Mouse (Mus musculus): ENCODE data around the gene Nbr1. TPM values are rescaled to one million over a fixed set of nuclear protein-coding genes. Genes with fewer than 3 reads are reported as not detected.
"Not testable (repeated sequence)": the region's sequence is repeated elsewhere in the genome, so short reads cannot be mapped to it uniquely, and the experiment has no call there.

The Nbr1 gene
- polyA plus RNA-seq, 1 experiment from 2014 or later: 39.5 TPM

DNA sequence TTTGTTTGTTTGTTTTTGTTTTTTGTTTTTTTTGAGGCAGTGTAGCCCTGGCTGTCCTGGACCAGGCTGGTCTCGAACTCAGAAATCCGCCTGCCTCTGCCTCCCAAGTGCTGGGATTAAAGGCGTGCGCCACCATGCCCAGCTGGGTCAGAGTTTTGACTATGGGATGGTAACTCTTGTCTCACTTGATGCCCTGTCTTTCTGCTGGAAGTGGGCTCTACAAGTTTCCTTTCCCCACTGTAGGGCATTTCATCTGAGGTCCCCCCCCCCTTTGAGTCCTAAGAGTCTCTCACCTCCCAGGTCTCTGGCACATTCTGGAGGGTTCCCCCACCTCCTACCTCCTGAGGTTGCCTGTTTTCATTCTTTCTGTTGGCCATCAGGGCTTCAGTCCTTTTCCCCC lies 55.2 kb downstream of the Nbr1 start:
- WGBS (ENCODE audit: insufficient replicate concordance): 78% methylated on average over 4 of the region's 4 CpGs

DNA sequence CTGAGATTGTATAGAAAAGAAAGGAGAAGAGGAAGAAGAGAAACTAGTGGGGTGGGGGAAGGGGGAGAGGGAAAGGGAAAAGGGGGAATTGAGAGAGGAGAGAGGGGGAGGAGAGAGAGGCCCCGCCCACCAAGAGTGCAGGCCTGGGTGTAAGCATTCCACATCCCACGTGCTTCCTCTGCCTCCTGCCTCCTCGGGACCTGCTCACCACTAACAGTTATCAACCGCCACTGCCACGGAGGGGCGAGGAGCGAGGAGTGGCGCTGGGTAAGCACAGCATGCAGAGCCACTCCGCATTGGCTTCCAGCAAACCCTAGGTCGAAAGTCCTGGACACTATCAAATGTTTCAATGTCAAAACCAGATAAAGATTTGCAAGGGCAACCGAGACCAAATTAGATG lies 58.5 kb downstream of the Nbr1 start:
- H3K27me3 ChIP-seq: no peaks in the 10 kb centered on the region
- no peak overlapping the region for H3K27ac ChIP-seq (replicated peaks)
- 11% methylated on average over 11 of the region's 11 CpGs for WGBS (ENCODE audit: insufficient replicate concordance)
- H3K36me3 ChIP-seq (replicated peaks): no peaks in the 10 kb centered on the region
- H3K4me2 ChIP-seq: peak overlapping the region; percentile 35
- no peaks in the 10 kb centered on the region for H3K9me3 ChIP-seq (replicated peaks)
- H3K9ac ChIP-seq: no peak overlapping the region
- H3K4me3 ChIP-seq (replicated peaks): no peak overlapping the region
- ATAC-seq (ENCODE audit: insufficient read depth): no peak
- peaks cover 23% of the 10 kb centered on the region for H3K4me1 ChIP-seq (replicated peaks)

More for the DNA sequence above, 55.2 kb downstream of the Nbr1 start:
- H3K4me2 ChIP-seq; H3K36me3 ChIP-seq (replicated peaks); H3K4me3 ChIP-seq (replicated peaks); H3K9ac ChIP-seq; H3K27me3 ChIP-seq; H3K27ac ChIP-seq (replicated peaks); ATAC-seq (ENCODE audit: insufficient read depth); H3K9me3 ChIP-seq (replicated peaks): not testable (repeated sequence)
- peaks cover 15% of the 10 kb centered on the region for H3K4me1 ChIP-seq (replicated peaks)

DNA sequence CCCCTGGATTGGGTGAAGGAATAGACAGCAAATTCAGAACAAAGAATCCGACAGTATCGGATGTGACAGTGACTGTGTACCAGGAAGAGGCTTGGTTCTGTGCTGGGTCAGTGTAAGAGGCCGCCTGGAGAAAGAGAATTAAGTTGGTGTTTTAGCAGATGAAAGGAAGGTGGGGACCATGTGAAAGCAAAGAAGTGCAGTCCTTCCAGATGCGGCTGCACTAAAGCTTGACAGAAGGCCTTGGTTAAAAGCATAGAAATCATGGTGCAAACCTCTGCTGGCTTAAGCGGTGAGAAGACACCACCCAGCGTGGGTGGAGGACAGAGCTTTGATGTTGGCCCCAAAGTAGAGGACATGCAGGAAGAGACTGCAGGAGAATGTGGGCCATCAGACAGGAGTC lies 61.6 kb downstream of the Nbr1 start:
- WGBS (ENCODE audit: insufficient replicate concordance): 66% methylated on average over 6 of the region's 6 CpGs
- Histone ChIP-seq H3K27ac (replicated peaks) (no peak overlapping the region), H3K9me3 (replicated peaks) (no peaks in the 10 kb centered on the region), H3K36me3 (replicated peaks) (no peaks in the 10 kb centered on the region), H3K9ac (no peak overlapping the region), H3K4me1 (replicated peaks) (peaks cover 54% of the 10 kb centered on the region), H3K27me3 (peaks cover 13% of the 10 kb centered on the region), H3K4me3 (replicated peaks) (no peak overlapping the region), H3K4me2 (no peak overlapping the region)
- no peak for ATAC-seq (ENCODE audit: insufficient read depth)

- Histone ChIP-seq H3K27me3 (peaks cover 13% of the 10 kb centered on the region), H3K4me3 (replicated peaks) (no peak overlapping the region), H3K36me3 (replicated peaks) (no peaks in the 10 kb centered on the region), H3K4me1 (replicated peaks) (peaks cover 54% of the 10 kb centered on the region), H3K9ac (no peak overlapping the region), H3K27ac (replicated peaks) (no peak overlapping the region), H3K9me3 (replicated peaks) (no peaks in the 10 kb centered on the region), H3K4me2 (no peak overlapping the region)
- WGBS (ENCODE audit: insufficient replicate concordance): 59% methylated on average over 4 of the region's 4 CpGs
- ATAC-seq (ENCODE audit: insufficient read depth): no peak
Observed at GRCm38 (mm10) chr11:101614116-101614515, 62.2 kb downstream of the Nbr1 start.

GRCm38 (mm10) chr11:101615380-101615779 lies 63.4 kb downstream of the Nbr1 start:
- no peak overlapping the region for H3K4me3 ChIP-seq (replicated peaks)
- ATAC-seq (ENCODE audit: insufficient read depth): peak; percentile 74
- peak overlapping the region; percentile 55; the same call in 1 of the 2 replicates for H3K27ac ChIP-seq (replicated peaks)
- H3K9me3 ChIP-seq (replicated peaks): no peaks in the 10 kb centered on the region
- peaks cover 13% of the 10 kb centered on the region for H3K27me3 ChIP-seq
- H3K4me2 ChIP-seq: peak overlapping the region; percentile 37
- peaks cover 54% of the 10 kb centered on the region for H3K4me1 ChIP-seq (replicated peaks)
- H3K9ac ChIP-seq: 0 out of 2 replicates have a peak overlapping the region, but pooled peaks have one; percentile 2
- 21% methylated on average over 6 of the region's 6 CpGs for WGBS (ENCODE audit: insufficient replicate concordance)
- no peaks in the 10 kb centered on the region for H3K36me3 ChIP-seq (replicated peaks)

DNA sequence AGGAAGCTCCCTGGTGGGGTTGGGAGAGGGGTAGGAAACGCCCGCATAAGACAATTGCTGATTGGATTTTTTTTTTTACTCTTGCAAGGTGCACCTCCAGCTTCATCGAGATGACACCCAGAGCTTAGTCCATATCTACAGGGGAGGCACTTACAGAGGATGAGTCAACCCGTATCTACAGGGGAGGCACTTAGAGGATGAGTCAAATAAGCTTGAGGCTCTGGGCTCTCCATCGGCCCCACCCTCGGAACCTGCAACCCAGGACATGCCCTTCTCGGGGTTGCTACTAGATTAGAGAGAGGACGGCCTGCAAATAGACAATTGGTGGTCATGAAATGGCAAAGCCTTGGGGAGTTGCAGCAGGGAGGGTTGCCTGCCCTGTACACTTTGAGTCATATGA lies 64.2 kb downstream of the Nbr1 start:
- H3K4me1 ChIP-seq (replicated peaks): peaks cover 48% of the 10 kb centered on the region
- H3K9ac ChIP-seq: no peak overlapping the region
- H3K9me3 ChIP-seq (replicated peaks): no peaks in the 10 kb centered on the region
- peaks cover 13% of the 10 kb centered on the region for H3K27me3 ChIP-seq
- peak overlapping the region; percentile 37 for H3K4me2 ChIP-seq
- no peaks in the 10 kb centered on the region for H3K36me3 ChIP-seq (replicated peaks)
- 48% methylated on average over 8 of the region's 8 CpGs for WGBS (ENCODE audit: insufficient replicate concordance)
- H3K4me3 ChIP-seq (replicated peaks): no peak overlapping the region
- H3K27ac ChIP-seq (replicated peaks): peak overlapping the region; percentile 55; the same call in 1 of the 2 replicates
- peak; percentile 53 for ATAC-seq (ENCODE audit: insufficient read depth)

- ATAC-seq (ENCODE audit: insufficient read depth): 0 out of 2 replicates have a peak, but pooled peaks have one; percentile 26
- peak overlapping the region; percentile 44 for H3K4me2 ChIP-seq
- WGBS (ENCODE audit: insufficient replicate concordance): 24% methylated on average over 18 of the region's 18 CpGs
- no peak overlapping the region for H3K9ac ChIP-seq
- peak overlapping the region; percentile 42; the same call in 1 of the 2 replicates for H3K27ac ChIP-seq (replicated peaks)
- no peaks in the 10 kb centered on the region for H3K9me3 ChIP-seq (replicated peaks)
- no peak overlapping the region for H3K4me3 ChIP-seq (replicated peaks)
- H3K27me3 ChIP-seq: peaks cover 13% of the 10 kb centered on the region
- H3K36me3 ChIP-seq (replicated peaks): no peaks in the 10 kb centered on the region
- H3K4me1 ChIP-seq (replicated peaks): peaks cover 48% of the 10 kb centered on the region
Observed at GRCm38 (mm10) chr11:101616948-101617767, 65.2 kb downstream of the Nbr1 start.

GRCm38 (mm10) chr11:101617849-101618248 lies 65.9 kb downstream of the Nbr1 start:
- Histone ChIP-seq H3K27ac (replicated peaks) (no peak overlapping the region), H3K36me3 (replicated peaks) (no peaks in the 10 kb centered on the region), H3K4me2 (peak overlapping the region; percentile 3; the same call in 1 of the 2 replicates), H3K9ac (no peak overlapping the region), H3K4me3 (replicated peaks) (no peak overlapping the region), H3K9me3 (replicated peaks) (no peaks in the 10 kb centered on the region), H3K4me1 (replicated peaks) (peaks cover 48% of the 10 kb centered on the region), H3K27me3 (peaks cover 13% of the 10 kb centered on the region)
- 12% methylated on average over 8 of the region's 8 CpGs for WGBS (ENCODE audit: insufficient replicate concordance)
- no peak for ATAC-seq (ENCODE audit: insufficient read depth)

- no peak overlapping the region for H3K4me3 ChIP-seq (replicated peaks)
- no peaks in the 10 kb centered on the region for H3K9me3 ChIP-seq (replicated peaks)
- peaks cover 13% of the 10 kb centered on the region for H3K27me3 ChIP-seq
- no peak overlapping the region for H3K9ac ChIP-seq
- no peak for ATAC-seq (ENCODE audit: insufficient read depth)
- H3K4me1 ChIP-seq (replicated peaks): peaks cover 48% of the 10 kb centered on the region
- no peak overlapping the region for H3K27ac ChIP-seq (replicated peaks)
- WGBS (ENCODE audit: insufficient replicate concordance): 75% methylated on average over 3 of the region's 3 CpGs
- H3K4me2 ChIP-seq: no peak overlapping the region
- H3K36me3 ChIP-seq (replicated peaks): no peaks in the 10 kb centered on the region
Observed at GRCm38 (mm10) chr11:101618596-101618995, 66.6 kb downstream of the Nbr1 start.

DNA sequence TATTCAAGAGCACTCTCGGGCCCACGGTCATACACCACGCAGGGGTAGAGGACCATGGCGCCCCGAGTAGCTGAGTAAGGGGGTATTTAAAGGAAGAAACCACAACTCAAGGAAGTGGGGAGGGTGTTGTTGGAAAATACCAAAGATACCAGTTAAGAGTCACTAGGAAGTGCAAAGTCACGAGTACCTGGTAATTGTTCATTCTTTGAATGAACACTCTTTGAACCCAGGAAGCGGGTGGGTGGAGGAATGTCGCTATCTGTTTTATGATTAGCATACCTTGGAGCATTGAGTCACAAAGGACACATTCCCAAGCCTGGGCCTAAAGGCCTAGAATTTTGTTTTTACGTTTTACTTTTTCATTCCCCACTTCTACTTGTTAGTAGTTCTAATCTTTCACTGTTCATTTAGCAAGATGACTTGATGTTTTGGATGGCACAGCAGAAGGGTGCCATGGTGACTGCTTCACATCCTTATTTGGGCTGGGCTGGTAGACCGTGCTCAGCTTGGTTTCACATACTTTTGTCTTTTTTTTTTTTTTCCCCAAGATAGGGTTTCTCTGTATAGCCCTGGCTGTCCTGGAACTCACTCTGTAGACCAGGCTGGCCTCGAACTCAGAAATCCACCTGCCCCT lies 68.2 kb downstream of the Nbr1 start:
- ATAC-seq (ENCODE audit: insufficient read depth); H3K36me3 ChIP-seq (replicated peaks); H3K9me3 ChIP-seq (replicated peaks); H3K27ac ChIP-seq (replicated peaks); H3K4me3 ChIP-seq (replicated peaks); H3K9ac ChIP-seq; H3K4me2 ChIP-seq: not testable (repeated sequence)
- peaks cover 35% of the 10 kb centered on the region for H3K4me1 ChIP-seq (replicated peaks)
- H3K27me3 ChIP-seq: peaks cover 13% of the 10 kb centered on the region
- 64% methylated on average over 11 of the region's 11 CpGs for WGBS (ENCODE audit: insufficient replicate concordance)

DNA sequence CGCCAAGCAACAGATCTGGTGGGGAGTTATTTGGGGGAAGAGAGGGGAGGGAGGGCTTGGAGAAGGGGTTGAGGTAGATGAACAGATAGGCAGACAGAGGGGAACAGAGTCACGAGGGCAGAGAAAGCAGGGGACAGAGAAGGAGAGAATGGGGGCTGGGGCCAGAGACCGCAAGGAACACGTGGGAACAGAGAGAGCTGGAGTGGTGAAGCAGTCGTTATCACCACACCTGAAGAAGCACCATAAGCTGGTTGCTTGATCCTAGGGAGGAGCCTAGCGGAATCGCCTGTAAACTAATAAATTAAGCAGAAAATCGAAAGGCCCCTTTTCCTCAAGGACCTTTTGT lies 74.7 kb downstream of the Nbr1 start:
- 4% methylated on average over 8 of the region's 8 CpGs for WGBS (ENCODE audit: insufficient replicate concordance)
- H3K9me3 ChIP-seq (replicated peaks): no peaks in the 10 kb centered on the region
- ATAC-seq (ENCODE audit: insufficient read depth): peak; percentile 9

More for the DNA sequence above, 74.7 kb downstream of the Nbr1 start:
- H3K4me3 ChIP-seq (replicated peaks): peak overlapping the region; percentile 66
- no peaks in the 10 kb centered on the region for H3K27me3 ChIP-seq
- peak overlapping the region; percentile 99 for H3K27ac ChIP-seq (replicated peaks)
- H3K9ac ChIP-seq: peak overlapping the region; percentile 72
- no peaks in the 10 kb centered on the region for H3K36me3 ChIP-seq (replicated peaks)
- H3K4me1 ChIP-seq (replicated peaks): peaks cover 26% of the 10 kb centered on the region
- H3K4me2 ChIP-seq: peak overlapping the region; percentile 92

All from liver, embryonic 15.5 days (tissue).